Mouse (Mus musculus) CH12F3 (cell line): ENCODE results near the gene Lsm14b.

Experiments
- in situ Hi-C: fragments of 300-500 bp; cut with MboI; formaldehyde crosslinking; loops from 2 replicates; pipeline ENCODE4 v1.14.3; 2020; ENCODE audit warnings: low sequenced_read_pairs

Lsm14b gene

GRCm38 (mm10) chr2:180051986-180052733 is 27.4 kb downstream of the Lsm14b start:
- in situ Hi-C loops = no loop called here

- in situ Hi-C loops = no loop called here
These were observed 28.2 kb downstream of the Lsm14b start for GRCm38 (mm10) chr2:180053001-180053400.

- in situ Hi-C loops = no loop called here
These were observed 38.7 kb downstream of the Lsm14b start for GRCm38 (mm10) chr2:180063338-180064131.

- in situ Hi-C loops = no loop called here
These were observed 45.1 kb downstream of the Lsm14b start for GRCm38 (mm10) chr2:180069770-180070480.

- in situ Hi-C loops = no loop called here
These were observed 46.0 kb downstream of the Lsm14b start, which contains the start of gene Mtg2 for GRCm38 (mm10) chr2:180070481-180071453. Mtg2 (plus strand) TSS chr2:180070588.

- in situ Hi-C loops = no loop called here
These were observed 46.9 kb downstream of the Lsm14b start for GRCm38 (mm10) chr2:180071671-180072070.

GRCm38 (mm10) chr2:180072886-180073285 is 48.1 kb downstream of the Lsm14b start:
- in situ Hi-C loops = no loop called here

GRCm38 (mm10) chr2:180077622-180078021 is 52.8 kb downstream of the Lsm14b start:
- in situ Hi-C loops = no loop called here

GRCm38 (mm10) chr2:180080680-180081079 is 55.9 kb downstream of the Lsm14b start:
- in situ Hi-C loops = no loop called here

GRCm38 (mm10) chr2:180083063-180083462 is 58.3 kb downstream of the Lsm14b start:
- in situ Hi-C loops = no loop called here

- in situ Hi-C loops = no loop called here
These were observed 59.8 kb downstream of the Lsm14b start for GRCm38 (mm10) chr2:180084565-180084964.
